In genomic region chr5:37823721-37824460, GRCm38 (mm10) we compare ENCODE assay signal across 8 mouse cellular contexts. TPM values are rescaled to one million over a fixed set of nuclear protein-coding genes. Genes with fewer than 3 reads are reported as not detected.
DNase-seq lines count a peak whose midpoint lies in the region; ATAC-seq lines count a peak whose summit lies in the region.

No protein-coding gene starts in this region.

- peak overlapping the region; percentile 85 for H3K9ac ChIP-seq in embryonic facial prominence, embryonic 15.5 days
- peak overlapping the region; percentile 54 for H3K9ac ChIP-seq in hindbrain, embryonic 14.5 days
- peak overlapping the region; percentile 62 for H3K9ac ChIP-seq in midbrain, embryonic 12.5 days (replicated peaks)

- peak; percentile 24 for DNase-seq in kidney, postnatal 10 days
- DNase-seq in kidney, postnatal 36 days: no peak
- no peak for DNase-seq in hindbrain, embryonic 14.5 days (ENCODE audit: low spot score)
- no peak for DNase-seq in left cerebral cortex, adult 9 months (ENCODE audit: low spot score in 2 of 2)
- no peak for DNase-seq in urinary bladder, postnatal 10 days (ENCODE audit: low spot score)

- H3K36me3 ChIP-seq in embryonic facial prominence, embryonic 15.5 days: no peaks in the 10 kb centered on the region
- H3K36me3 ChIP-seq in hindbrain, embryonic 14.5 days (replicated peaks; ENCODE audit: control insufficient read depth, insufficient read depth): no peaks in the 10 kb centered on the region
- H3K36me3 ChIP-seq in midbrain, embryonic 12.5 days: no peaks in the 10 kb centered on the region

- H3K9me3 ChIP-seq in embryonic facial prominence, embryonic 15.5 days (replicated peaks): no peaks in the 10 kb centered on the region
- H3K9me3 ChIP-seq in hindbrain, embryonic 14.5 days (ENCODE audit: control insufficient read depth, low read length): no peaks in the 10 kb centered on the region
- no peaks in the 10 kb centered on the region for H3K9me3 ChIP-seq in midbrain, embryonic 12.5 days

- H3K4me1 ChIP-seq in embryonic facial prominence, embryonic 15.5 days: peaks cover 53% of the 10 kb centered on the region
- H3K4me1 ChIP-seq in hindbrain, embryonic 14.5 days (replicated peaks; ENCODE audit: control insufficient read depth, insufficient read depth, low read length): peaks cover 15% of the 10 kb centered on the region; the same call in 1 of the 2 replicates
- peaks cover 51% of the 10 kb centered on the region for H3K4me1 ChIP-seq in midbrain, embryonic 12.5 days

- peak overlapping the region; percentile 72 for H3K4me3 ChIP-seq in embryonic facial prominence, embryonic 15.5 days (replicated peaks)
- peak overlapping the region; percentile 30 for H3K4me3 ChIP-seq in hindbrain, embryonic 14.5 days (replicated peaks; ENCODE audit: low read length)
- H3K4me3 ChIP-seq in midbrain, embryonic 12.5 days: peak overlapping the region; percentile 53

- H3K27me3 ChIP-seq in embryonic facial prominence, embryonic 15.5 days: peaks cover 76% of the 10 kb centered on the region
- H3K27me3 ChIP-seq in hindbrain, embryonic 14.5 days (ENCODE audit: control insufficient read depth, insufficient read depth, low read length): peaks cover 91% of the 10 kb centered on the region
- H3K27me3 ChIP-seq in midbrain, embryonic 12.5 days: peaks cover 98% of the 10 kb centered on the region

- peak overlapping the region; percentile 82 for H3K27ac ChIP-seq in embryonic facial prominence, embryonic 15.5 days (replicated peaks)
- H3K27ac ChIP-seq in hindbrain, embryonic 14.5 days: no peak overlapping the region
- peak overlapping the region; percentile 60; the same call in 1 of the 2 replicates for H3K27ac ChIP-seq in midbrain, embryonic 12.5 days (replicated peaks)

- under 1% methylated on average over 58 of the region's 58 CpGs for WGBS in embryonic facial prominence, embryonic 15.5 days
- under 1% methylated on average over 56 of the region's 58 CpGs for WGBS in hindbrain, embryonic 14.5 days
- 1% methylated on average over 48 of the region's 58 CpGs for WGBS in midbrain, embryonic 12.5 days

- ATAC-seq in embryonic facial prominence, embryonic 15.5 days (ENCODE audit: insufficient number of reproducible peaks, low FRiP score, low TSS enrichment, low read depth): peak; percentile 7; the same call in 1 of the 2 replicates
- peak; percentile 42 for ATAC-seq in hindbrain, embryonic 14.5 days (ENCODE audit: low FRiP score)
- peak; percentile 10; the same call in 1 of the 2 replicates for ATAC-seq in midbrain, embryonic 12.5 days (ENCODE audit: low FRiP score, low read depth)
- no peak for ATAC-seq in erythroid progenitor cell, adult 5-6 weeks (replicated peaks; ENCODE audit: low FRiP score, poor library complexity, severe bottlenecking)

- H3K4me2 ChIP-seq in embryonic facial prominence, embryonic 15.5 days (replicated peaks): peak overlapping the region; percentile 80
- H3K4me2 ChIP-seq in hindbrain, embryonic 14.5 days (replicated peaks): peak overlapping the region; percentile 58
- H3K4me2 ChIP-seq in midbrain, embryonic 12.5 days (replicated peaks): peak overlapping the region; percentile 79

RNA-seq across cellular contexts. Expression of gene Msx1, which starts 0.5 kb away (rescaled TPM):
- polyA plus RNA-seq in embryonic facial prominence, embryonic 15.5 days (2015; fragmentation: Nextera tagmentation; extraction: Ambion mirVana): 181 and 201 TPM in 2 replicates
- polyA plus RNA-seq in hindbrain, embryonic 14.5 days (2014; fragmentation: Nextera tagmentation; extraction: Ambion mirVana): 25.4 and 37.4 TPM in 2 replicates
- 88.4 and 102 TPM in 2 replicates for polyA plus RNA-seq in midbrain, embryonic 12.5 days (2016; fragmentation: Nextera tagmentation; extraction: Ambion mirVana)
- total RNA-seq in erythroid progenitor cell, adult 5-6 weeks (2015; ENCODE audit: low replicate concordance): not detected in 2 replicates
- not detected in 2 replicates for total RNA-seq in erythroid progenitor cell, adult 5-6 weeks (2017; ENCODE audit: low replicate concordance)
